Mouse (Mus musculus) kidney, postnatal 0 days (tissue): ENCODE data around the gene Sap25. TPM values are rescaled to one million over a fixed set of nuclear protein-coding genes. Genes with fewer than 3 reads are reported as not detected.

ENCODE experiments used
- ATAC-seq: fragments of 200-750 bp; cut with Nextera tagmentation; replicated peaks from 2 replicates; pipeline ENCODE4 v1.8.0; 2017; ENCODE audit warnings: low read depth, moderate number of reproducible peaks, moderate TSS enrichment, moderate library complexity; ENCODE audit not compliant: low FRiP score
- DNase-seq: peaks from one replicate; pipeline ENCODE4 v3.0.0-alpha.2; 2016; ENCODE audit warnings: low spot score
- H3K27ac ChIP-seq: fragments of 300-500 bp; sonication (generic); 2 replicates; pipeline ENCODE4 v1.5.1; 2014; ENCODE audit warnings: mild to moderate bottlenecking
- H3K27me3 ChIP-seq: fragments of 300-500 bp; sonication (generic); 2 replicates; pipeline ENCODE4 v1.6.1; 2014; ENCODE audit warnings: low read length, mixed read lengths; ENCODE audit not compliant: insufficient read depth
- H3K36me3 ChIP-seq: fragments of 300-500 bp; sonication (generic); 2 replicates; pipeline ENCODE4 v1.6.1; 2014; ENCODE audit warnings: low read length, mixed read lengths; ENCODE audit not compliant: insufficient read depth
- H3K4me1 ChIP-seq: fragments of 300-500 bp; sonication (generic); replicated peaks from 2 replicates; pipeline ENCODE4 v1.6.1; 2014; ENCODE audit warnings: antibody characterized with exemption, low read length, mixed read lengths; ENCODE audit not compliant: insufficient read depth
- H3K4me2 ChIP-seq: fragments of 300-500 bp; sonication (generic); 2 replicates; pipeline ENCODE4 v1.6.1; 2014; ENCODE audit warnings: mild to moderate bottlenecking, low read length, moderate library complexity, mixed read lengths
- H3K4me3 ChIP-seq: fragments of 300-500 bp; sonication (generic); replicated peaks from 2 replicates; pipeline ENCODE4 v1.5.1; 2014; ENCODE audit warnings: low read depth, low read length
- H3K9ac ChIP-seq: fragments of 300-500 bp; sonication (generic); 2 replicates; pipeline ENCODE4 v1.6.1; 2014; ENCODE audit warnings: low read depth, low read length
- H3K9me3 ChIP-seq: fragments of 300-500 bp; sonication (generic); replicated peaks from 2 replicates; pipeline ENCODE4 v1.6.1; 2016; ENCODE audit warnings: low read length, inconsistent platforms, mixed read lengths
- CTCF ChIP-seq: IDR thresholded peaks from 2 replicates; pipeline ENCODE4 v1.5.1; 2016; ENCODE audit warnings: antibody characterized with exemption, low read depth, mild to moderate bottlenecking, moderate library complexity
- WGBS: fragments of 180-500 bp; shearing (Covaris S2); extraction: QIAGEN DNeasy Blood & Tissue Kit; methylation state at CpG from one replicate; pipeline ENCODE4 v1.1.7; 2014; 5-methylcytosine and 5-hydroxymethylcytosine counted together
- polyA plus RNA-seq: library from polyadenylated mRNA; unstranded; fragments of >200 nt; fragmentation: Nextera tagmentation; extraction: Ambion mirVana; gene quantifications from 2 replicates; pipeline ENCODE4 v1.2.1, GENCODE M21; 2015

Gene Sap25
- polyA plus RNA-seq, 1 experiment from 2014 or later: 5.3 TPM

DNA sequence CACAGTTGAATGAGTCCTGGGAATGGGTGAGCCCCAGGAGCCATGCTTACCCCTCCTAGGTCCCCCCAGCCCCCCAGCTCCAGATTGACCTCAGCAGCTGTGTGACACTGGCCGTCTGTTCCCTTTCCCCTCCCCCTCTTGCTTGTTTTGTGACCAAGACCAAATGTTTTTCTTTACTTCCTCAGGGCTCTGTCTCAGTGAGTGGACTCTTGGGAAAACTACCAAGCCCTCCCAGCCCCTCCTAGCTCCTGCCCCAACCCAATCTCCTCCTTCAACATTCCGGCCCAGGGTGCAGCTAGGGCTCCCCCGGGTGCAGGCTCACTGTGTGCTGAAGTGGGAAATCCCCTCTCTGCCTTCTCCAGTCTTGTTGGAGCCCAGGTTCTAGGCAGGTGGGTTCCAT is 10.5 kb upstream of the Sap25 start:
- WGBS: 2% methylated on average over 3 of the region's 3 CpGs
- H3K4me2 ChIP-seq: peak overlapping the region; percentile 64
- DNase-seq (peak; percentile 87), ATAC-seq (peak; percentile 7; the same call in 1 of the 2 replicates)
- H3K27ac ChIP-seq: peak overlapping the region; percentile 96
- H3K4me1 ChIP-seq: peaks cover 23% of the 10 kb centered on the region; the same call in 1 of the 2 replicates
- no peaks in the 10 kb centered on the region for H3K9me3 ChIP-seq
- no peaks in the 10 kb centered on the region for H3K27me3 ChIP-seq
- H3K9ac ChIP-seq: peak overlapping the region; percentile 78
- H3K4me3 ChIP-seq: peak overlapping the region; percentile 74
- peak; percentile 3; the same call in 1 of the 2 replicates for TF ChIP-seq CTCF
- H3K36me3 ChIP-seq: peaks cover 19% of the 10 kb centered on the region; the same call in 1 of the 2 replicates

DNA sequence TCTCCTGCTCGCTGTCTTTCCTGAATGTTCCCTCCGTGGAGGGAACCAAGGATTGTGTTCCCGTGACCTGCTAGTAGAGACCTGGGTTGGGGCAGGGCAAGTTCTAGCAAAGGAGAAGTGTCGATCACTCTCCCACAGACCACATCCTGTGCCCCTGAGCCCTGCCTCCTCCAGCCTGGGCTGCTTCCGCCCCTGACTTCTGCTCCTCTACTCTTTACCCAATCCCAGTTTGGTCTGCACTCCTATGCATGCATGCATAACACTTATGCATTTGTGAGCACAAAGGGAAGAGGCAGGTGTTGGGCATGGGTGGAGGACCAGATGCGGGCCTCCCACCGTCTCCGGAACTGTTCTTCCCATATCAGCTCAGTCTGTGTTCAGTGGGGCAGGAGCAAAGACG is 10.0 kb upstream of the Sap25 start:
- no peaks in the 10 kb centered on the region for H3K9me3 ChIP-seq
- peak; percentile 61 for DNase-seq
- H3K4me2 ChIP-seq: peak overlapping the region; percentile 64
- WGBS: 27% methylated on average over 9 of the region's 9 CpGs
- peak overlapping the region; percentile 96 for H3K27ac ChIP-seq
- H3K9ac ChIP-seq: peak overlapping the region; percentile 78
- no peaks in the 10 kb centered on the region for H3K27me3 ChIP-seq
- H3K4me3 ChIP-seq: peak overlapping the region; percentile 74
- peaks cover 23% of the 10 kb centered on the region; the same call in 1 of the 2 replicates for H3K4me1 ChIP-seq
- no peak for ATAC-seq
- H3K36me3 ChIP-seq: peaks cover 22% of the 10 kb centered on the region; the same call in 1 of the 2 replicates
- TF ChIP-seq CTCF: no peak

DNA sequence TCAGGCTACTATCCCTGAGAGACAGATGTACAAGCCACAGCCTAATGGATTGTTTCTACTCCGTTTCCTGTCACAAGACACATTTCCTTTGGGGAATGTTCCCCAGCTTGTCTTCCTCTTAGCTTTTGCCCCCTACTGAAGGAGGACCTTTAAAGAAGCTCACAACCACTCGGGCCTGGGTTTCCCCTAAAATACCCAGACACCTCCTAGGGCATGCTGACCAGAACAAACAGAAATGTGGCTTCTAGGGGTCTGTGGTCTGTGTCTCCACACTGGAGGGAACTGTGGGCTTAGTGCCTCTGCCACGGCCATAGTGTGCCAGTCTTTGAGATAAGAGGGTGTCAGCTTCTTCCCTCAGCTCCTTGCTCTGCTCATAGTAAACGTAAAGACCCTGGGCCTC is 9.5 kb upstream of the Sap25 start:
- peak overlapping the region; percentile 74; the same call in 1 of the 2 replicates for H3K4me3 ChIP-seq
- H3K4me1 ChIP-seq: peaks cover 23% of the 10 kb centered on the region; the same call in 1 of the 2 replicates
- H3K27me3 ChIP-seq: no peaks in the 10 kb centered on the region
- H3K9me3 ChIP-seq: no peaks in the 10 kb centered on the region
- H3K9ac ChIP-seq: peak overlapping the region; percentile 78; the same call in 1 of the 2 replicates
- DNase-seq (no peak), ATAC-seq (no peak)
- H3K27ac ChIP-seq: peak overlapping the region; percentile 96
- 53% methylated on average over 4 of the region's 4 CpGs for WGBS
- no peak for TF ChIP-seq CTCF
- H3K4me2 ChIP-seq: peak overlapping the region; percentile 64
- H3K36me3 ChIP-seq: peaks cover 27% of the 10 kb centered on the region; the same call in 1 of the 2 replicates

DNA sequence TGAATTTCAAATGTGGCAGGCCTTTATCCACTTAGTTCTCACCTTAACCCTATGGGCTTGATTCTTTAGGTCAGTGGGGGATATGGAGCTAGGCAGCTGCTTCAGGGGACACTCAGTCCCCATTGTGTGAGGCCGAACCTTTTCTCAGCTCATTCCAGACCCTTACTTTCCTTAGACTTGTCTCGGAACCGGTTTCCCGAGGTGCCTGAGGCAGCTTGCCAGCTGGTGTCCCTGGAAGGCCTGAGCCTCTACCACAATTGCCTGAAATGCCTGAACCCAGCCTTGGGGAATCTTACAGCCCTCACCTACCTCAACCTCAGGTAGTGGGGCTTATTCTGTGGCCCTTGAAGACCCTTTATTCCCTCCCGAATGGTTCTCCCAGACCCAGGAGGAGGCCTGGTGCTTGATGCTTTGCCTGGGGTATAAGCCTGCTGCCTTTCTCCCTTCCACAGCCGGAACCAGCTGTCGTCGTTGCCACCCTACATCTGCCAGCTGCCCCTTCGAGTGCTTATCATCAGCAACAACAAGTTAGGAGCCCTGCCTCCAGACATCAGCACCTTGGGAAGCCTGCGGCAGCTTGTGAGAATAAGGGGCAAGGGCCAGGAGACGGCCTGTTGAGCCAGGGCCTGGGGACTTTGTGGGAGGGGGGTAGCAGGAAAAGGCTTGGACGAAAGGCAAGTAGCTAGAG is 7.6 kb upstream of the Sap25 start:
- 73% methylated on average over 12 of the region's 12 CpGs for WGBS
- Histone ChIP-seq H3K27ac (0 out of 2 replicates have a peak overlapping the region, but pooled peaks have one; percentile 19), H3K9ac (no peak overlapping the region), H3K36me3 (peaks cover 46% of the 10 kb centered on the region), H3K27me3 (no peaks in the 10 kb centered on the region), H3K4me1 (peaks cover 23% of the 10 kb centered on the region; the same call in 1 of the 2 replicates), H3K4me2 (no peak overlapping the region), H3K4me3 (no peak overlapping the region), H3K9me3 (no peaks in the 10 kb centered on the region)
- TF ChIP-seq CTCF: no peak
- no peak for ATAC-seq
- no peak for DNase-seq

DNA sequence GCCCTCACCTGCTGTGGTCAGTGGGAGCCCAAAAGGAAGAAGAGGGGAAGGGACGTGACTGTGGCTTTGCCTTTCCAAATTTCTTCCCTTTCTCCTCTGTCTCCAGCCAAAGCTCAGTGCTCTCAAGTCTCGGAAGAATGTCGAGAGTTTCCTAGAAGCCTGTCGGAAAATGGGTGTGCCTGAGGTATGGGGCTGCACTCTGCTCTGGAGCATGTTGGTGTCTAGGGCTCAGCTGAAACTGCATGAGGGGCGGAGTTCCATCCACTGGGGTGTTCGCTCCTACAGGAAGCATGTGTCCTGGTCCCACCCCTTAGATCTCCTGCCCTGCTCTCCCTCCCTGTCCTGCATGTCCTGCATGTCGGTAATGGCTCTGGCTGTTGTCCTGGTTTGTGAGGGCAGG is 1.7 kb upstream of the Sap25 start:
- H3K9ac ChIP-seq: no peak overlapping the region
- ATAC-seq (no peak), DNase-seq (no peak)
- peaks cover 68% of the 10 kb centered on the region for H3K36me3 ChIP-seq
- no peaks in the 10 kb centered on the region for H3K9me3 ChIP-seq
- no peak overlapping the region for H3K4me2 ChIP-seq
- no peak for TF ChIP-seq CTCF
- H3K27me3 ChIP-seq: no peaks in the 10 kb centered on the region
- no peaks in the 10 kb centered on the region for H3K4me1 ChIP-seq
- no peak overlapping the region for H3K4me3 ChIP-seq
- WGBS: 85% methylated on average over 7 of the region's 7 CpGs
- H3K27ac ChIP-seq: no peak overlapping the region

DNA sequence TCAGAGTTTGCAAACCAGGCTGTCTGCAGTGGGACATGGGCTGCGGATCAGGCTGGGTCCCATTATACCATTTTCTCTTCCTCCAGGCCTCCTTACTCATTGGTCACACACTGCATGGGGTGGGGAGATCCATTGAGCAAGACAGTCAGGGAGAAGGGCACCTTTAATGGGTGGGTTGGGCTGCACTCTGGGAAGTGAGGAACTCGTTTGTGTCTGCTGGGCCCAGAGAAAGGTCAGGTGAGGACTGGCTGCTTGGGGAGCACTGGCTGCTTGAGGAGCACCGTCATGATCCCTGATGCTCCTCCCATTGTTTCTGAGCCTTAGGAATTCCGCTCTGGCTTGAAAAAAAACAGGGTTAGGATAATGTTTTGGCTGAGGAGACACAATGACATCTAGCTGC is 1.8 kb downstream of the Sap25 start:
- Histone ChIP-seq H3K9me3 (no peaks in the 10 kb centered on the region), H3K27me3 (no peaks in the 10 kb centered on the region), H3K27ac (no peak overlapping the region), H3K36me3 (peaks cover 40% of the 10 kb centered on the region), H3K9ac (no peak overlapping the region), H3K4me2 (no peak overlapping the region), H3K4me3 (no peak overlapping the region), H3K4me1 (peaks cover 12% of the 10 kb centered on the region; the same call in 1 of the 2 replicates)
- 39% methylated on average over 4 of the region's 4 CpGs for WGBS
- DNase-seq (no peak), ATAC-seq (no peak)
- TF ChIP-seq CTCF: no peak
